Mouse (Mus musculus): ENCODE data around the gene Spsb4. TPM values are rescaled to one million over a fixed set of nuclear protein-coding genes. Genes with fewer than 3 reads are reported as not detected.

The Spsb4 gene
- polyA plus RNA-seq, 1 experiment from 2014 or later, result 102 TPM

- WGBS, result 64% methylated on average over 15 of the region's 15 CpGs
- H3K27me3 ChIP-seq (ENCODE audit: poor library complexity, severe bottlenecking), result no peaks in the 10 kb centered on the region; the same call in 1 of the 2 replicates
- H3K27ac ChIP-seq, result peak overlapping the region; percentile 98
- H3K36me3 ChIP-seq (replicated peaks), result peaks cover 75% of the 10 kb centered on the region
- no peak for DNase-seq (ENCODE audit: extremely low spot score, low spot score)
- peaks cover 75% of the 10 kb centered on the region for H3K4me1 ChIP-seq
- peaks cover 15% of the 10 kb centered on the region; the same call in 1 of the 2 replicates for H3K9me3 ChIP-seq
- peak overlapping the region; percentile 7; the same call in 1 of the 2 replicates for H3K4me3 ChIP-seq
Observed at GRCm38 (mm10) chr9:97011454-97012195, 7.0 kb downstream of the Spsb4 start.

GRCm38 (mm10) chr9:97010447-97010846 lies 8.2 kb downstream of the Spsb4 start:
- peaks cover 84% of the 10 kb centered on the region for H3K36me3 ChIP-seq (replicated peaks)
- WGBS, result 93% methylated on average over 6 of the region's 6 CpGs
- H3K4me1 ChIP-seq, result peaks cover 64% of the 10 kb centered on the region
- no peak for DNase-seq (ENCODE audit: extremely low spot score, low spot score)
- peaks cover 15% of the 10 kb centered on the region; the same call in 1 of the 2 replicates for H3K9me3 ChIP-seq
- H3K27ac ChIP-seq, result no peak overlapping the region
- H3K27me3 ChIP-seq (ENCODE audit: poor library complexity, severe bottlenecking), result no peaks in the 10 kb centered on the region; the same call in 1 of the 2 replicates
- no peak overlapping the region for H3K4me3 ChIP-seq

GRCm38 (mm10) chr9:97004726-97005125 lies 13.9 kb downstream of the Spsb4 start:
- H3K27me3 ChIP-seq (ENCODE audit: poor library complexity, severe bottlenecking), result no peaks in the 10 kb centered on the region
- WGBS, result 63% methylated on average over 3 of the region's 3 CpGs
- no peak overlapping the region for H3K27ac ChIP-seq
- peaks cover 47% of the 10 kb centered on the region for H3K4me1 ChIP-seq
- peaks cover 78% of the 10 kb centered on the region for H3K36me3 ChIP-seq (replicated peaks)
- H3K4me3 ChIP-seq, result no peak overlapping the region
- no peak for DNase-seq (ENCODE audit: extremely low spot score, low spot score)
- H3K9me3 ChIP-seq, result peaks cover 15% of the 10 kb centered on the region; the same call in 1 of the 2 replicates

GRCm38 (mm10) chr9:97003173-97003572 lies 15.5 kb downstream of the Spsb4 start:
- Histone ChIP-seq H3K9me3 (peaks cover 2% of the 10 kb centered on the region; the same call in 1 of the 2 replicates), H3K27me3 (ENCODE audit: poor library complexity, severe bottlenecking) (no peaks in the 10 kb centered on the region), H3K4me3 (no peak overlapping the region), H3K36me3 (replicated peaks) (peaks cover 72% of the 10 kb centered on the region), H3K4me1 (peaks cover 47% of the 10 kb centered on the region), H3K27ac (no peak overlapping the region)
- no peak for DNase-seq (ENCODE audit: extremely low spot score, low spot score)
- 78% methylated on average over 5 of the region's 5 CpGs for WGBS

- WGBS, result 94% methylated on average over 8 of the region's 8 CpGs
- H3K36me3 ChIP-seq (replicated peaks), result peaks cover 72% of the 10 kb centered on the region
Observed at GRCm38 (mm10) chr9:97002654-97003053, 16.0 kb downstream of the Spsb4 start.

GRCm38 (mm10) chr9:97002025-97002424 lies 16.6 kb downstream of the Spsb4 start:
- H3K4me1 ChIP-seq, result peaks cover 42% of the 10 kb centered on the region
- H3K4me3 ChIP-seq, result no peak overlapping the region
- H3K27me3 ChIP-seq (ENCODE audit: poor library complexity, severe bottlenecking), result no peaks in the 10 kb centered on the region
- no peak for DNase-seq (ENCODE audit: extremely low spot score, low spot score)
- peak overlapping the region; percentile 61 for H3K27ac ChIP-seq
- WGBS, result 78% methylated on average over 7 of the region's 7 CpGs
- H3K36me3 ChIP-seq (replicated peaks), result peaks cover 72% of the 10 kb centered on the region
- H3K9me3 ChIP-seq, result no peaks in the 10 kb centered on the region

More at GRCm38 (mm10) chr9:97002654-97003053, 16.0 kb downstream of the Spsb4 start:
- H3K27me3 ChIP-seq (ENCODE audit: poor library complexity, severe bottlenecking), result no peaks in the 10 kb centered on the region
- no peak overlapping the region for H3K4me3 ChIP-seq
- peaks cover 46% of the 10 kb centered on the region for H3K4me1 ChIP-seq
- H3K27ac ChIP-seq, result 0 out of 2 replicates have a peak overlapping the region, but pooled peaks have one; percentile 61
- no peak for DNase-seq (ENCODE audit: extremely low spot score, low spot score)
- no peaks in the 10 kb centered on the region for H3K9me3 ChIP-seq

- no peaks in the 10 kb centered on the region for H3K27me3 ChIP-seq (ENCODE audit: poor library complexity, severe bottlenecking)
- H3K36me3 ChIP-seq (replicated peaks), result peaks cover 72% of the 10 kb centered on the region
- WGBS, result 88% methylated on average over 10 of the region's 10 CpGs
- no peak for DNase-seq (ENCODE audit: extremely low spot score, low spot score)
- no peak overlapping the region for H3K27ac ChIP-seq
- H3K4me1 ChIP-seq, result peaks cover 38% of the 10 kb centered on the region
- H3K4me3 ChIP-seq, result no peak overlapping the region
- H3K9me3 ChIP-seq, result no peaks in the 10 kb centered on the region; the same call in 1 of the 2 replicates
Observed at GRCm38 (mm10) chr9:97001458-97001857, 17.2 kb downstream of the Spsb4 start.

GRCm38 (mm10) chr9:96995717-96996116 lies 22.9 kb downstream of the Spsb4 start:
- WGBS, result 96% methylated on average over 25 of the region's 25 CpGs
- H3K27ac ChIP-seq, result no peak overlapping the region
- H3K9me3 ChIP-seq, result peaks cover 11% of the 10 kb centered on the region; the same call in 1 of the 2 replicates
- no peak overlapping the region for H3K4me3 ChIP-seq
- peaks cover 46% of the 10 kb centered on the region for H3K4me1 ChIP-seq
- H3K27me3 ChIP-seq (ENCODE audit: poor library complexity, severe bottlenecking), result peaks cover 9% of the 10 kb centered on the region
- peaks cover 83% of the 10 kb centered on the region for H3K36me3 ChIP-seq (replicated peaks)
- no peak for DNase-seq (ENCODE audit: extremely low spot score, low spot score)

GRCm38 (mm10) chr9:96994733-96995132 lies 23.9 kb downstream of the Spsb4 start:
- H3K4me3 ChIP-seq, result no peak overlapping the region
- 88% methylated on average over 9 of the region's 9 CpGs for WGBS
- H3K4me1 ChIP-seq, result peaks cover 53% of the 10 kb centered on the region
- H3K36me3 ChIP-seq (replicated peaks), result peaks cover 77% of the 10 kb centered on the region
- no peak for DNase-seq (ENCODE audit: extremely low spot score, low spot score)
- H3K27ac ChIP-seq, result no peak overlapping the region
- peaks cover 9% of the 10 kb centered on the region for H3K27me3 ChIP-seq (ENCODE audit: poor library complexity, severe bottlenecking)
- peaks cover 11% of the 10 kb centered on the region; the same call in 1 of the 2 replicates for H3K9me3 ChIP-seq

GRCm38 (mm10) chr9:96991118-96991517 lies 27.5 kb downstream of the Spsb4 start:
- peaks cover 89% of the 10 kb centered on the region for H3K4me1 ChIP-seq
- H3K9me3 ChIP-seq, result peaks cover 8% of the 10 kb centered on the region; the same call in 1 of the 2 replicates
- WGBS, result 88% methylated on average over 14 of the region's 14 CpGs
- H3K36me3 ChIP-seq (replicated peaks), result peaks cover 68% of the 10 kb centered on the region
- H3K27me3 ChIP-seq (ENCODE audit: poor library complexity, severe bottlenecking), result peaks cover 21% of the 10 kb centered on the region
- H3K4me3 ChIP-seq, result no peak overlapping the region
- no peak for DNase-seq (ENCODE audit: extremely low spot score, low spot score)
- peak overlapping the region; percentile 76 for H3K27ac ChIP-seq

- Histone ChIP-seq H3K4me3 (peak overlapping the region; percentile 16), H3K36me3 (replicated peaks) (peaks cover 68% of the 10 kb centered on the region), H3K9me3 (no peaks in the 10 kb centered on the region), H3K27ac (peak overlapping the region; percentile 76), H3K4me1 (peaks cover 99% of the 10 kb centered on the region), H3K27me3 (ENCODE audit: poor library complexity, severe bottlenecking) (peaks cover 29% of the 10 kb centered on the region)
- WGBS, result 6% methylated on average over 10 of the region's 10 CpGs
- DNase-seq (ENCODE audit: extremely low spot score, low spot score), result peak; percentile 83
Observed at GRCm38 (mm10) chr9:96989389-96989990, 29.2 kb downstream of the Spsb4 start.

GRCm38 (mm10) chr9:96986797-96987473 lies 31.7 kb downstream of the Spsb4 start:
- no peaks in the 10 kb centered on the region for H3K9me3 ChIP-seq
- 68% methylated on average over 11 of the region's 11 CpGs for WGBS
- H3K27me3 ChIP-seq (ENCODE audit: poor library complexity, severe bottlenecking), result peaks cover 29% of the 10 kb centered on the region
- H3K4me3 ChIP-seq, result no peak overlapping the region
- peaks cover 100% of the 10 kb centered on the region for H3K4me1 ChIP-seq
- peaks cover 63% of the 10 kb centered on the region for H3K36me3 ChIP-seq (replicated peaks)
- peak overlapping the region; percentile 76 for H3K27ac ChIP-seq
- no peak for DNase-seq (ENCODE audit: extremely low spot score, low spot score)
